Mouse (Mus musculus) CH12.LX (cell line): ENCODE measurements around the gene Mvp.

Source experiments
- EP300 ChIP-seq: IDR thresholded peaks from 2 replicates; pipeline ENCODE4 v1.6.1; 2011; ENCODE audit warnings: low read length, improper control_type of control experiment
- ETS1 ChIP-seq: conservative IDR thresholded peaks from 2 replicates; pipeline ENCODE4 v1.6.1; 2012; ENCODE audit warnings: low read depth, mild to moderate bottlenecking, inconsistent platforms, low read length, improper control_type of control experiment, moderate library complexity
- IRF4 ChIP-seq: IDR thresholded peaks from 2 replicates; pipeline ENCODE4 v1.6.1; 2014; ENCODE audit warnings: low read depth, mild to moderate bottlenecking, inconsistent platforms, low read length, improper control_type of control experiment
- USF2 ChIP-seq: conservative IDR thresholded peaks from 2 replicates; pipeline ENCODE4 v1.6.1; 2011; ENCODE audit warnings: low read depth, low read length, improper control_type of control experiment

DNA sequence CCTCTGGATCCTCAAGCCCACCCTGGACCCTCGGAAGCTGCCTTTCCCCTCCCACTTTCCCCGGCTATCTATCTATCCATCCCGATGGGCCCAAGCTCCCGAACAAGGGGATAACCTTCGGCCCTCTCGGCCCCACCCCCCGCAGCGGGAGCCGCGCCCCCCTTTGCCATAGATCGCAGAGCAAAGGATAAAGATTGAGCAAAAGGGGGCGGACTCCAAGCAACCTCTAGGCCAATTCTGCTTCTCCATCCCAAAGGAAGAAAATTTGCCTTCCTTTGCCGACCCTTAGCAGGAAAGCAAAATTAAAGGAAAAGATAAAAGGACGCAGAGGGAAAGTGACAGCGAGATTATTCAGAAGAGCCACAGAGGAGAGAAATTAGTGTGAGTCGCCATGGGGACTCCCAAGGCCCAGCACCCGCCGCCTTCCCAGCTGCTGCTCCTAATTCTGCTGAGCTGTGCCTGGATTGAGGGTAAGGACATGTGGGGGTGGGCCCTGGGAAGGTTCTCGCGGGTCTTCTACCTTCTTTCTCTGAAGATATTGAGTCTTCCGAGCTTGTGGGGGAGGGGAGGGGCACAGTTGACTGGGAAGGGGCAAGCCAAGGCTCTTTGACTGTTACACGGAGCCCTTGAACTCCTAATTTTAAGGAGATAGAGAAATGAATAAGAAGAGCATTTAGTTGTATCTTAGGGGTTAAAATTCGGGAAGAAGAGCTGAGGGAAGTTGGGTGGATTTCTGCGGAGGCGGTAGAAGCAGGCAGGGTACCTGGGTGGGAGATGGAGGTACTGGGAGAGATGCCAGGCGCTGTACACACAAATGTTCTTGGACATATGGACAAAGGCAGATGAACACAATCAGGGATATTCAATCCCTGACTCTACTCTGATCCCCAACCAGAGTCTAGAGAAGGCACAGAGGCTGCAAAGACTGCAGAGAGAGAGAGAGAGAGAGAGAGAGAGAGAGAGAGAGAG lies 63.5 kb downstream of the Mvp start:
- TF ChIP-seq USF2 (no peak), EP300 (no peak), IRF4 (no peak), ETS1 (no peak)
